Mouse (Mus musculus): ENCODE data around the gene Tmem254a. TPM values are rescaled to one million over a fixed set of nuclear protein-coding genes. Genes with fewer than 3 reads are reported as not detected.
"Not testable (repeated sequence)": the region's sequence is repeated elsewhere in the genome, so short reads cannot be mapped to it uniquely, and the experiment has no call there.

Gene Tmem254a
- total RNA-seq (2014; fragmentation: Nextera tagmentation), result 2.9 and 6.5 TPM in 2 replicates
- 1.5 and 1.6 TPM in 2 replicates for total RNA-seq (2017)
- polyA plus RNA-seq (2012), result 0.44 TPM in 2 replicates

DNA sequence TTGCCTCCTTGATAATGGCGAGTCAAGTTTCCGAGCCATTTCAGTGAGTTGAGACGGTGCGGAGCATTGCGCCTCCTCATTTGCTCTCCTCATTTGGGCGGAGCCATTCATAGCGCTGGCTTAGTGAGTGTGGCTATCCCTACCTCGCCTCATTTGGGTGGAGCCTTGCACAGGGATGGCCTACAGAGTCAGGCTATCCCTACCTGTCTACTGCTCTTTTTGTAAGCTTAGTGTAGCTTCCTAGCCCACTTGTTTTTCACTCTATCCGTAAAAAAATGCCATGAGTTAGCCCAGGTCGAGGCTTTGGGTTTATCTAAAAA lies at the start of gene Tmem254a:
TSS of gene Tmem254a (minus strand) at position 111 of the 320 bp plus-strand sequence.
- H3K4me3 ChIP-seq (ENCODE audit: low read depth, low read length); H3K9me3 ChIP-seq (replicated peaks); H3K36me3 ChIP-seq (replicated peaks); DNase-seq (ENCODE audit: low spot score); H3K4me1 ChIP-seq (ENCODE audit: insufficient read depth, low read depth, low read length); H3K27me3 ChIP-seq (ENCODE audit: insufficient read depth, low read length): not testable (repeated sequence)
- ATAC-seq (ENCODE audit: extremely low read depth, insufficient number of reproducible peaks, low FRiP score, poor library complexity, severe bottlenecking), result peak; percentile 83

DNA sequence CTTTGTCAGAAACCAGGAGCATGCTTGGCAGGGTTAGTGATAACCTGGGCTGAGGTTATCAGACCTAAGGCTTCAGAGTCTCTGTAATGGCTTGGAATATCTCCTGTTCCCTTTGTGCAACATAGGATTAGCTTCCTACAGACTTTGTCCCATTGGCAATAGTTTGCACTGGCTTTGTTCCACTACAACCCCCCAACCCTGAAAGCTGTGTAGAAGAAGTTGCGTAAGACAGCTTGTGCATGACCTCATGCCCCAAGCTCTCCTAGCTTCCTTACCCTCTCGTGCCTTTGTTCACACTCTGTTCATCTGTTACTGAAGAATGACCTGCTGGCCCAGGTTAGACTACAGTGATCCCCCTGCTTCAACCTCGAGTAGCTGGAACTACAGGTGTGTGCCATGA lies 30.4 kb upstream of the Tmem254a start:
- not testable (repeated sequence) for DNase-seq (ENCODE audit: low spot score); ATAC-seq (ENCODE audit: extremely low read depth, insufficient number of reproducible peaks, low FRiP score, poor library complexity, severe bottlenecking); H3K27me3 ChIP-seq (ENCODE audit: insufficient read depth, low read length); H3K4me1 ChIP-seq (ENCODE audit: insufficient read depth, low read depth, low read length); H3K4me3 ChIP-seq (ENCODE audit: low read depth, low read length); H3K9me3 ChIP-seq (replicated peaks); H3K36me3 ChIP-seq (replicated peaks)

DNA sequence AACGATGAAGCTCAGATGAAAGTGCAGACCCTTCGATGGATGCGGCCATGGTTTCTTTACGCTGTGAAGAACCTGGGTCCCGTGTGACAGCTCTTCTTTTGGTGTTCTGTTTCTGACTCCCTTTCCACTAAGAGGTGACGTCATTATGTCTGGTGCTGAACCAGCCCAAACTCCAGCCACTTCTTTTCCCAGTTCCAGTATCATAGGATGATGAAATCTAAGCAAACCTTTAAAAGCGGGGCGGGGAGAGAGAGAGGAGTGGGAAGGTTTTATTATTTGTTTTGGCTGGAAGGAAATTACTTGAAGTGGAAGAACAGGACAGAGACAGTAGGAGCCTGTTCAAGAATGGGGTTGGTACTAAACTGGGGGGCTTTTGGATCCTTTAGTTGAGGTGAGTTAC lies 10.5 kb upstream of the Tmem254a start, which contains the start of gene Cphx1:
TSS of gene Cphx1 (plus strand) at position 301 of the 400 bp plus-strand sequence.
- H3K9me3 ChIP-seq (replicated peaks); DNase-seq (ENCODE audit: low spot score); H3K4me1 ChIP-seq (ENCODE audit: insufficient read depth, low read depth, low read length); H3K36me3 ChIP-seq (replicated peaks); H3K4me3 ChIP-seq (ENCODE audit: low read depth, low read length); H3K27me3 ChIP-seq (ENCODE audit: insufficient read depth, low read length); ATAC-seq (ENCODE audit: extremely low read depth, insufficient number of reproducible peaks, low FRiP score, poor library complexity, severe bottlenecking): not testable (repeated sequence)

DNA sequence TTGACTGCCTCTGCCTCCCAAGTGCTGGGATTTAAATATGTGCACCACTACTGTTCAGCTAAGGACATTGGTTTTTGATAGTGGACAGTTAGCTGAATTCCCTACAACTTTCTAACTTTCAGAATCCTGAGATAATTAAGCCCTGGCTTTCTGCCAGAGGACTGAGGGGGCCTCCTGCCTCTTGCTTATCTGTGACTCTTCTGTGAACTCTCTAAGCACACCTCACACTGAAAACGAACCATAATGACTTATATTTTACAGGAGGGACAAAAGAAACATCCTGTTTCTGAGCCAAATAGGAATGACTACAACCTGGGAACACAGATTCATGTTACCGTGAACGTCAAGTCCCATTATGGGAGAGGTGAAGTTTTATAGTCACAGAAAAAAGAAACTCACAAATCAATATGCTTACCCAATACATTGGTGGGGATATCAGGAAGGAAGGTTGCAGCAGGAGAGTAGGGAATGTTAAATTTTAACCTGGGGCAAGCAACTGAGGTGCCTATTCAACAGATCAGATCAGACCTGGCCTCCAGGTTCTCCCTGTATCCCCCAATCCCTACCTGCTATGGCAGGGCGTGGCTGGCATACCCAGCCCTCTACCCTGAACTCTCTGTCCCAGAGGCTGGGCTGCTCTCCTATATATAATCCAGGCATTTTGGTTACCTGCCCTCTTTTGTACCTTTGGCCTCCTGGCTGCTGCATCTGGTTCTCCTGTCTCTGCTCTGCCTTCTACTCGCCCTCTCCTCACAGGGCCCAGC lies 9.6 kb upstream of the Tmem254a start:
- not testable (repeated sequence) for H3K4me3 ChIP-seq (ENCODE audit: low read depth, low read length); ATAC-seq (ENCODE audit: extremely low read depth, insufficient number of reproducible peaks, low FRiP score, poor library complexity, severe bottlenecking); DNase-seq (ENCODE audit: low spot score); H3K4me1 ChIP-seq (ENCODE audit: insufficient read depth, low read depth, low read length); H3K36me3 ChIP-seq (replicated peaks); H3K9me3 ChIP-seq (replicated peaks); H3K27me3 ChIP-seq (ENCODE audit: insufficient read depth, low read length)

DNA sequence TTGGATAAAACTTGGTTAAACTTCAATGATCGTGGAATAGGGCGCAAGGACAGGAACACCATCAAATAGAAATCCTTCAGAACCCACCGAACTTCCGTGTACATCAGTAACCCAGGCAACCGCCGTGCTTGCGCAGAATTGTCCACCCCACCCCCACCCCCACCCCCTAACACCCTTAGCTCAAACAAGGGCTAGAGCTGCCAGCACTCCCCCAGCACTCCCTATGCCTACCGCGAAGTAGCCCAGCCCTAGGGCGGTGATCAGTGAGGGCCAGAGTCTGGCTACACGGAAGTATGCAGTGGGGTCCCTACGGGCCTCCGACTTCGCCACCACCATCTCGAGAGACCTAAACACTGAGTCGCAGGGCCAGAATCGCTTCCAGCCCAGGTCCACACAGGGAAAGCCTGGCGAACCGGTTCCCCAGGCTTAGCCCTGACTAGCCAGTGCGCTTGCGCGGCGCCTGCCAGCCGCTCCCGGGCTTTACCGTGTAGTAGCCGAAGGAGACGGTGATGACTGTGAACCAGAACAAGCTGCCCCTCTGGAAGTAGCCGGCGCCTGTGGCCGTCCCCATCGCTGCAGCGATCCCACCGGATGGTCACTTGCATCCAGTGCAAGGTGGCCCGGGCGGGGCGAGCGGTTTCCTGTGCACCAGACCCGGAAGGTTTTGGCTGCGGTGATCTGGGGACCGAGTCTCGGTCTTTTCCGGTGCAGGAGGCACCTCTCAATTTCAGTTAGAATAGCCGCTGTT lies 484 bp downstream of the Tmem254a start:
- H3K27me3 ChIP-seq (ENCODE audit: insufficient read depth, low read length); H3K4me3 ChIP-seq (ENCODE audit: low read depth, low read length); H3K36me3 ChIP-seq (replicated peaks); H3K9me3 ChIP-seq (replicated peaks); H3K4me1 ChIP-seq (ENCODE audit: insufficient read depth, low read depth, low read length); DNase-seq (ENCODE audit: low spot score): not testable (repeated sequence)
- ATAC-seq (ENCODE audit: extremely low read depth, insufficient number of reproducible peaks, low FRiP score, poor library complexity, severe bottlenecking), result peak; percentile 28; the same call in 1 of the 2 replicates

DNA sequence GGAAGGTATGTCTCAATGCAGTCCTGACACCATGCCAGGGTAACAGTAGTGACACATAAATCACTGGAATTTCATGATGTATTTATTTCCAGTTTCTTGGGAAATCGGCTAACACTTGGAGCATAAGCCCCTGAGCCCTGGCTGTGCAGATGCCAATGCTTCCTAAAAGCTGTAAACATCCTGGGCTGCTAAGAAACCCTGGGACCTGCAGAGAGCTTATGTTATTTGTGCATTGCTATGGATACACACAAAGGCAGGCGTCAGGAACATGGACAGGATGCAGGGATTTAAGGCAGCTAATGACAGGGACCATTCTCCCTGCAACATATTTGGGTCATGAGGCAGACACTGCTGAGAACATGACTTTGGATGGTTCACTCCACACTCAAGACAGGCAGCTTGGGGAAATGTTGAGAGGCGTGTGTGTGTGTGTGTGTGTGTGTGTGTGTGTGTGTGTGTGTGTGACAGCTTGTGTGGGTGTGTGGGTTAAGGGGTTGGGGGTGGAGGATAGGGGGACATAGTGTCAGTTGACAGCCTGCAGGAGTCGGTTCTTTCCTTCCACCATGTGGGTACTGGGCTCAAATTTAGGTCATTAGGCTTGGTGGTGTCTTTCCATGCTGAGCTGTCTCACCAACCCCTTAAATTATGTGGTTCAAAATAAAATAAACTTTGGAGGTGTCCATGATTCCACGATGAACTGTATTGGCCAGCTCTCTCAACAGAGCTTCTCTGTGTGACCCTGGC lies 8.9 kb downstream of the Tmem254a start:
- H3K4me3 ChIP-seq (ENCODE audit: low read depth, low read length); H3K9me3 ChIP-seq (replicated peaks); DNase-seq (ENCODE audit: low spot score); H3K27me3 ChIP-seq (ENCODE audit: insufficient read depth, low read length); ATAC-seq (ENCODE audit: extremely low read depth, insufficient number of reproducible peaks, low FRiP score, poor library complexity, severe bottlenecking); H3K4me1 ChIP-seq (ENCODE audit: insufficient read depth, low read depth, low read length); H3K36me3 ChIP-seq (replicated peaks): not testable (repeated sequence)

DNA sequence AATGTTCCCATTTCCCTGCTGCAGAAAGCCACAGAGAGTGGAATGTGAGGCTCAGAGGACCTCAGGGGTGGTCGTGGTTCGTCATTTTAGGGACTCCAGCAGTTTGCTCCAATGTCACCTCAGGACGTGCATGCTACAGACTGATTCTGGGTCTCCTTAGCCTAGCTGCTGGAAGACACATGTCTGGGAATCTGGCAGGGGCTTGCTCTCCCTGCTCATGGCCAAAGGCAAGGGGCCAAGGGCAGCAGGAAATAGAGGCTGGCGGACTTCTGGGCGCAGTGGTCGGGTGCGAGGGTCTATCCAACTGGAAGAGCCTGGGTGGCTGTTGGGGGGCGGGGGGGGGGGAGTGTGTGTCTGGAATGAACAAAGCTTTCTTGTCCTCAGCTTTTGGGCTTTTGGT lies 18.5 kb downstream of the Tmem254a start:
- not testable (repeated sequence) for ATAC-seq (ENCODE audit: extremely low read depth, insufficient number of reproducible peaks, low FRiP score, poor library complexity, severe bottlenecking); H3K4me3 ChIP-seq (ENCODE audit: low read depth, low read length); H3K4me1 ChIP-seq (ENCODE audit: insufficient read depth, low read depth, low read length); H3K27me3 ChIP-seq (ENCODE audit: insufficient read depth, low read length); H3K9me3 ChIP-seq (replicated peaks); H3K36me3 ChIP-seq (replicated peaks); DNase-seq (ENCODE audit: low spot score)

DNA sequence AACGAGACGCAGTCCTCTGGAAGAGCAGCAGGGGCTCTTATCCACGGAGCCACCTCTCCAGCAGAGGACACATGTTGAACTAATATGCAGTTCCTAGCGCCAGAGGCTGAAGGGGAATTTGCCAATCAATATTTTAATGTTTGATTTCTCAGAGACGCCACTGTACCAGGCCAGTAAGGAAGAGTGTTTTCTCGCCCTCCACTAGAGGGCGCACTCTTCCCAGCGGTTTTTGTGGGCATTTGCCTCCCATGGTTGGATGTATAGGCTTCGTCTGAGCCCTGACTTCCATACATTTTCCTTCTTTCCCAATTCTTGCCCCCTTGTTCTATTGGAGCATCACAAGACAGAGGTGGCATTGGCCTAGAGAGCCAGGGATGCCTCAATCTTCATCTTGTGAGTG lies 20.2 kb downstream of the Tmem254a start:
- not testable (repeated sequence) for H3K36me3 ChIP-seq (replicated peaks); DNase-seq (ENCODE audit: low spot score); H3K27me3 ChIP-seq (ENCODE audit: insufficient read depth, low read length); ATAC-seq (ENCODE audit: extremely low read depth, insufficient number of reproducible peaks, low FRiP score, poor library complexity, severe bottlenecking); H3K9me3 ChIP-seq (replicated peaks); H3K4me1 ChIP-seq (ENCODE audit: insufficient read depth, low read depth, low read length); H3K4me3 ChIP-seq (ENCODE audit: low read depth, low read length)

DNA sequence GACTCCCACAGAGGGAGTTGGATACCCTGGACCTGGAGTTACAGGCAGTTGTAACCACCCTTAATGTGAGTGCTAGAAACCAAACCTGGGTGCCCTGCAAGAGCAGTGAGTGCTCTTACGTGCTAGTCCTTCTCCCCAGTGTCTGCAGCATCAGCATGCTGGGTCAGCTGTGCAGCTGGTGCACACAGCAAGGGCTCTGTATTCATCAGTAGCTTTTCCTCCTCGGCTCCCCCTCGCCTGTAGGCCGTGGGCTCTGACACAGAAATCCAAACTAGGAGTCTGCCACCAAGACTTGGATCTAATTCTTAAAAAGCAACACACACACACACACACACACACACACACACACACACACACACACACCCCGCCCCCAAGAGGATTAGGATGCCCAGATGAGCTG lies 22.2 kb downstream of the Tmem254a start:
- not testable (repeated sequence) for H3K4me3 ChIP-seq (ENCODE audit: low read depth, low read length); H3K4me1 ChIP-seq (ENCODE audit: insufficient read depth, low read depth, low read length); H3K9me3 ChIP-seq (replicated peaks); H3K27me3 ChIP-seq (ENCODE audit: insufficient read depth, low read length); H3K36me3 ChIP-seq (replicated peaks); ATAC-seq (ENCODE audit: extremely low read depth, insufficient number of reproducible peaks, low FRiP score, poor library complexity, severe bottlenecking); DNase-seq (ENCODE audit: low spot score)

DNA sequence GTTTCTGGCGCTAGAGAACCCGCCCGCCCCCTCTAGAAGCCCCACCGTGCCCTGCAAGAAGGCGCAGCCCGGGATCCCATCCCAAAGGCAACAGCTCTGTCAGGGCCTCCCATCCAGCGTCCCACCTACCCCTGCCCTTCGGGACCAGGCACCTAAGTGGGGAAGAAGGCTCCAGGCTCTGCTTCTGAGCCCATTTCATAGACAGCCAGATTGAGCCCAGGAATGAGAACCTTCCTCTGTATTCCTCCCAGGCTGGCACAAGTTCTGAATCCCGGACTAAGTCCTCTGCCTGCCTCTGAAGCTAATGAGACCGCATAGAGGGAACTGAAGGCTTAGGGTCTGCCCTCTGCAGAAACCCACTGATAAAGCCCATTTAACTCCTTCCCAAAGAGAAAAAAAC lies 24.5 kb downstream of the Tmem254a start, which contains the start of gene Plac9a:
TSS of gene Plac9a (minus strand) at position 101 of the 400 bp plus-strand sequence.
- H3K4me1 ChIP-seq (ENCODE audit: insufficient read depth, low read depth, low read length); H3K36me3 ChIP-seq (replicated peaks); H3K27me3 ChIP-seq (ENCODE audit: insufficient read depth, low read length); ATAC-seq (ENCODE audit: extremely low read depth, insufficient number of reproducible peaks, low FRiP score, poor library complexity, severe bottlenecking); H3K9me3 ChIP-seq (replicated peaks); H3K4me3 ChIP-seq (ENCODE audit: low read depth, low read length); DNase-seq (ENCODE audit: low spot score): not testable (repeated sequence)

DNA sequence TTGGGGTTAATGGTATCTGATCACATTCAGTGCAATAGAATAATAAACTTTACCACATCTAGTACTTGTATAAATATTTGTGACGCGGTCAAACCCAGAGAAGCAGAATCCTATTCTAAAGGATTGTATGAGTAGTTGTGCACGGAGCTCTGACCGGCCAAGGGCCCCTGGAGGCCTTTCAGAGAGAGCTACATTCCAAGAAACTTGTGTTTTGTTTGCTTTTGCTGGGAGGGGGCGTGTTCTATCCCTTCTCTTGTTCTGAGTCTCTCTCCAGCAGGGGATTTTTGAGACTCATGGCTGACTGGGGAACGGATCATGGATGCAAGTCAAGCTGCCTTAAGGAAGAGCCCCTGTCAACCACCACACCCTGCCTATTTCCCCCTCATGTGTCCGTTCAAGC lies 31.8 kb downstream of the Tmem254a start:
- not testable (repeated sequence) for ATAC-seq (ENCODE audit: extremely low read depth, insufficient number of reproducible peaks, low FRiP score, poor library complexity, severe bottlenecking); DNase-seq (ENCODE audit: low spot score); H3K4me1 ChIP-seq (ENCODE audit: insufficient read depth, low read depth, low read length); H3K9me3 ChIP-seq (replicated peaks); H3K36me3 ChIP-seq (replicated peaks); H3K4me3 ChIP-seq (ENCODE audit: low read depth, low read length); H3K27me3 ChIP-seq (ENCODE audit: insufficient read depth, low read length)

Data from G1E (cell line).